Mouse (Mus musculus) layer of hippocampus, postnatal 14 days (tissue): ENCODE measurements at regions not wholly inside any gene's neighbourhood (a gene's known extent, or its start where the extent isn't known, plus 50 kb on each side); places are given as distances from the start of the nearest gene placed in this dataset.

Source experiments
- DNase-seq, 2 experiments: peaks; one replicate each; pipeline ENCODE4 v3.0.0; 2021 to 2022; ENCODE audit warnings: low spot score in 2 of 2, mixed read lengths in 1 of 2

DNA sequence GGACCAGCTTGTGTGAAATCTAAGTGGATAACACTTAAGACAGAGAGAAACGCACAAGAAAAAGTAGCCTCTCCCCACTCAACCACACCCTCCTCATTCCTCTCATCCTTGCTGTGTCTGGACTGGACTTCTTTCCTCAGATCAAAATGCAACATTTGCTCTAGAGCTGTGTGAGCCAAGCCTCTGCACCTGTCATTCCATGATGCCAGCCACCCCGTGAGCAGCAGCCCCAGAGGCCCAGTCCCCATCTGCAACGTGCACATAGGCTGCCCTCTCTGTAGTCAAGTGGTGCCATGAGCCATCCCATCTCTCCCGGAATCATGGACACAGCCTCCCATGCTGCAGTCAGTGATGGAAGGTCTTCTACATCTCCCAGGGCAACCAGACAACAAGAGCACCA is 55.1 kb upstream of the Gpc1 start:
- no peak for DNase-seq

- DNase-seq = no peak
Measured at GRCm38 (mm10) chr1:92775908-92776307, 55.5 kb upstream of the Gpc1 start.

DNA sequence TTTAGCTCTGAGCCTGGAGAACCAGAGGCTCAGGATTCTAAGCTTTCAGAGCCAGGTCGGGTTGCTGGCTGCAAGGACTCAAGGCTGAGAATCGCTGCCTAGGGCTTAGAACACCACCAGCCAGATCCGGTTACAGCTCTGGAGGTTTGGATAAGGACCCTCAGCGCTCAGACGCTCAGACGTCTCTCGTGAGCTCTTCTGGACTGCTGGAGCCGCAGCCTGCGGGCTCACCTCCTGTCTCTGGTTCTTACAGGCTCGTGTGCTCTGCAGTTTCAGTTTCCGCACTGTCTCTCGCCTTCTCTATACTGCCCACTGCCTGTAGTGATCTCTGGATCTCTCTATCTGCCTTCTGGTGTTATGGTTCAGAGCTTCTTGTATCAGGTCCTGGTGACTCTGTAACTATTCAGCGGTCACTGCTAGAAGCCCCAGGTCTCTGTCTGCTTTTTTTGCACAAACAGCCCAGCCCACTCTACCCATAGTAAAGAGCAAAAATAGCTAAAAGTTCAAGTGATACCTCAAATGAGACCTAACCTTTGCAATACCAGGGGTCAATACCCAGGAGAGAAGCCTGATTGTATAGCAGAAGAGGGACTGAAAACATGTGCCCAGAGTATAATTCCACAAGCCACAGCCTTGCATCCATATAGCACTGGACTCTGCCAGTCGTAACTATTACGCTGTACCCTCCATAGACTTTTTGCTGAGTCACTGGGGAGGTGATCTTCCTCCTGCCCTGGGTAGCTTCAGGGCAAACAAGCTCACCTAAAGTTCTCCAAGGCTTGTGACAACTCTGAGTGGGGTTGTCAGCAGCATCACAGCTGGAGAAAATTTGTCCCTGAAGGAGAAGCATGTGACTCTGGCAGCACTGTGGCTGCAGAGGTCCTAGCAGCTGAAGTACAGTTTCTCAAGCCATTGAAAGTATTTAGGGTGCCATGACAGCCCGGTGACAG is 56.4 kb upstream of the Gpc1 start:
- DNase-seq = no peak

DNA sequence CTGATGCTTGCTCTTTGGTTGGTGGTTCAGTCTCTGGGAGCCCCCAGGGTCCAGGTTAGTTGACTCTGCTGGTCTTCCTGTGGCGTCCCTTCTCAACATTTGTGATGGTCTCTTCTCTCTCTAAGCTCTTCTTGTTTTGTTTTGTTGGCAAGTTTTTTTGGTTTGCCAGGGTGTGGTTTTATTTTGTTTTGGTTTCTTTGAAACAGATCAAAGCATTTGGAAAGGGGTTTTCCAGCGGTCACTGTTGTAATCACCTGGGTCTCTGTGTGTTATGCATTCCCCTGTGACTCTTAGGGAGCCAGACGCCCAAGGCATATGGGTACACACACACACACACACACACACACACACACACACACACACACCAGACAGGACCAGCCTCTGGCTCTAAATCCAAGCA is 57.4 kb upstream of the Gpc1 start:
- DNase-seq = no peak

DNA sequence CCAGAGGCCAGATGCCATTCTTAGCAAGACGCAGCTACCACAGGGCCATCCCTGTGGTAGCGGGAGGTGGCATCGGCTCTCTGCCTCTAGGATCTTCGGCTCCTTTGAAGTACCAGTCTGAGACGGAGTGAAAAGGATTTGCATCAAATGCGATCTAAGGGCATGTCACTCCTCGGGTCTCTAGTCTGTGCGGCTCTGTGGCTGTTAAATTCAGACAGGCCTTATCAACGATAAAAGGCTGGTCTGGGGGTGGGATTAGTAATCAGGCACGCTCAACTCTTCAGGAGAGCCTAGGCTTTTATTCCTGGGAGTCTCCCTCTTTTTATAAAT is 58.7 kb upstream of the Gpc1 start:
- DNase-seq = no peak

GRCm38 (mm10) chr1:92772101-92772783 is 59.2 kb upstream of the Gpc1 start:
- DNase-seq = no peak

- no peak for DNase-seq
Measured at GRCm38 (mm10) chr1:92769696-92770095, 61.7 kb upstream of the Gpc1 start.

DNA sequence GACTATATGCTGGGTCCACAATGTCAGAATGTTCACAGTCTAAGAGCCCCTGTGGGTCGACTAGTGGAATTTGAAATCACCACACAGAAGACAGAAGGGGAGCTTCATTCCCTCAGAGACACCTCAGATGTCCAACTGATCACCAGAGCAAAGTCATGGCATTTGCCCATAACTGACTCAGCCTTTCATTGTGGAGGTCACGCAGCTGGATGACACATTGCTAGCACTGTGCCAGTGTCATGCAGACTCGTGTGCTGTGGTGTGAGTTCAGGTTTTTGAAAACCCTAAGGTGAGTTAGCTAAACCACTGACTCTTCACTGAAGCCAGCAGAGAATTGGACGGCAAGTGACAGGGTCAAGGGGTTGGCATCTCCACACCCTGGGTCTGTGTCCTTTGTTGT is 62.3 kb upstream of the Gpc1 start:
- DNase-seq = no peak

- no peak for DNase-seq
Measured at GRCm38 (mm10) chr1:92766496-92766895, 64.9 kb upstream of the Gpc1 start.

DNA sequence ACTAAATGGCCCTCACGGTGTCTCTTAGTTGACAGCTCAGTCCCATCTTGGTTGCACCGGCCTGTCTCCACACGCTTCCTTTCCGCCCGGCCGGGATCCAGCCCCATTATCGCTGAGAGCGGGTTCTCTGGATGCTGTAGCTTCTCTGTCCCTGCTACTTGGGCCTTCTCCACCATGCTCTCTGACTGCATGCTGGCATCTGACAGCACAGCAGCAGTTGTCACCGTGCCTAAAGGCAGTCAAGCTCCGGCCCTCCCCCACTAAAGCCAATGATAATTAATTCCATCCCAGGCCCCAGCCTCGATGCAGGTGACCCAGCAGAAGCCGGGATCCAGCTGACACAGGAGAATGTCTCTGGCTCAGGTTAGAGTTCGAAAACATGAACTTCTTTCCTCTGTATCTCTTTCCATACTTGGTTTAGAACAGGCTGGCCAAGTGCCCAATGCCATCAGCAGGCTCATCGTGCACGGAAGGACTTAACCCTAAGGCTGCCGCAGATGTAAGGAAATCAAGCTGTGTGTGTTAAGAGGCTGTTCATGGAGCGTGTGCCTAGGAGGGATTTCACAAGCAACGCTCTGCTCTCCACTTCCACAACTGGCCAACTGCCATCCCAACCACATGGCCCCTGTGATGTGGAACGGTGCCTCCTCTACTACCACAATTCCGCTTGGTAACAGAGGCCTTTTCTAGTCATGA is 76.5 kb upstream of the Gpc1 start:
- DNase-seq = peak in 1 of 2 experiments; percentile 49

- no peak for DNase-seq
Measured at GRCm38 (mm10) chr1:92751700-92752136, 79.7 kb upstream of the Gpc1 start.

- no peak for DNase-seq
Measured at GRCm38 (mm10) chr1:92749475-92749874, 82.0 kb upstream of the Gpc1 start.

- DNase-seq = no peak
Measured at GRCm38 (mm10) chr1:92745284-92745683, 86.2 kb upstream of the Gpc1 start.

- DNase-seq = no peak
Measured at GRCm38 (mm10) chr1:92744528-92745241, 86.8 kb upstream of the Gpc1 start.

DNA sequence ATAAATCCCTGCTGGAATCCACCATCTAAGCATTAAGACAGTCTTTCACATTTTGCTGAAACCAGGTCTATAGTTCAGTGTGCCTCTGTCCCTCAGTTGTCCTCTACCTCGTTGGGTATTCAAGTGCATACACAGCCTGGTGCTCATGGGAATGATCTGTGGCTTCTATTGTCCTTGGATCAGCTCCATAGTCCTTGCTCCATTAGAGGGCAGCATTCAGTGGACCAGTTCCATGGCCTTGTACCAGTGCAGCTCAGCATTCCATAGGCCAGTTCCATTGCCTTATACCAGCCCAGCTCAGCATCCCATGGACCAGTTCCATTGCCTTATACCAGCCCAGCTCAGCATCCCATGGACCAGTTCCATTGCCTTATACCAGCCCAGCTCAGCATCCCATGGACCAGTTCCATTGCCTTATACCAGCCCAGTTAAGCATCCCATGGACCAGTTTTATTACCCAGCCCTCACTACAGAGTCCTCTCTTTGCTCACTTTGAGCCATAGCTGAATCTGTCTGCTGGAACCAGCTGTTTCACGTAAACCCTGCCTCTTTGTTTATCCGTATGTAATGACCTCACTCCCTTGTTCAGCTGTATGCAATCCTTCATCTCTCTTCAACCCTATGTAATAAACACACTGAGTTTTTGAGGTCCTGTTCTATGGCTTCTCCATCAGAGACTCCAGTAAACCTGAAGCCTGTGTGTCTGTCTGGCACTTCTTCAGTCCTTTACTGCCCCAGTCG is 88.4 kb upstream of the Gpc1 start:
- DNase-seq = no peak

DNA sequence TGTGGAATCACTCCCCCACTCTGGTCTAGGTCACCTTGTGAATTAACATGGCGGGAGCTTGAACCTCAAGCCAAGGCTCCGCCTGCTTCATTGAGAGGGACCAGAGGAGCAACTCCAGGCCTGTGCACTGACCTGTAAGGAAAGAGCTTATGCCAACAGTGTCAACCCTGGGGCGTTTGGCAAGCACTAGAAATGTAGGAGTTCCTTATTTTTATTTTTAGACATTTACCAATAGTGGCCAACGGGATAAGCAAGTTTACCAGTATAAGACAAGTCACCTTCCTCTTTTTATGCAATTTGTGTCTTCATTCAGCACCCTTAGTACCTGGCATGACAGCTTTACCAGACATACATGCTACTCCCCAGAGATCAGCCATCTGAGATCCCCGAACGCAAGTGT is 89.1 kb upstream of the Gpc1 start:
- no peak for DNase-seq

GRCm38 (mm10) chr1:92741047-92741446 is 90.4 kb upstream of the Gpc1 start:
- no peak for DNase-seq

- no peak for DNase-seq
Measured at GRCm38 (mm10) chr1:92737600-92738197, 89.1 kb upstream of the Otos start.

- no peak for DNase-seq
Measured at GRCm38 (mm10) chr1:92736411-92736810, 87.8 kb upstream of the Otos start.

DNA sequence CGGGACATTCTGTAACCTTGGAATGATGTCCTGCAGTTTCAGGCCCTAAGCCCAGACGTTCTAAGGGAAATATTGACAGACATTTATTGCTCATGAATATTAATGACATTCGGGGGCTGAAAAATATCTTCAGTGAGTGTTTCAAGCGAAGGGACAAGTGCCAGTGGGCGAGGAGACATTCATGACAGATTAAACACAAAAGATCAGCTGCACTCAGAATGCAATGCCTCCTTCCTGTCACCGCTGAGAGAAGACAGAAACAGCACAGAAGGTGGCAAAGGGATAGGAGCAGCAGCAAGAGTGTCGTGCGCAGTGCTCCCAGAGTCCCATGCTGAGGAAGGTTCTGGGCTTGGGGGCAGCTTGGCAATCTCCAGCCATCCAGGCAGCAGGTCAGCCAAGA is 85.1 kb upstream of the Otos start:
- no peak for DNase-seq
